Mouse (Mus musculus) lung, adult 2 months (tissue): ENCODE measurements around the gene Dnajc14. TPM values are rescaled to one million over a fixed set of nuclear protein-coding genes. Genes with fewer than 3 reads are reported as not detected.

Experiments used
- DNase-seq: peaks from one replicate; pipeline ENCODE4 v3.0.0; 2022
- H3K4me1 ChIP-seq: fragments of 200-500 bp; 2 replicates; pipeline ENCODE4 v1.6.1; 2011; ENCODE audit warnings: low read length; ENCODE audit not compliant: control insufficient read depth, insufficient read depth
- H3K4me3 ChIP-seq: fragments of 200-500 bp; replicated peaks from 2 replicates; pipeline ENCODE3; 2011; ENCODE audit warnings: low read depth, mild to moderate bottlenecking, control low read depth, low read length; ENCODE audit errors: extremely low read depth
- CTCF ChIP-seq: fragments of 200-500 bp; IDR thresholded peaks from 2 replicates; pipeline ENCODE4 v1.5.1; 2011; ENCODE audit warnings: mild to moderate bottlenecking, low read length, control low read depth; ENCODE audit not compliant: insufficient read depth
- POLR2A ChIP-seq: fragments of 200-500 bp; IDR thresholded peaks from 2 replicates; pipeline ENCODE4 v1.6.1; 2011; ENCODE audit warnings: low read depth, mild to moderate bottlenecking, control low read depth, low read length, borderline replicate concordance; ENCODE audit errors: extremely low read depth
- WGBS: fragments of 180-500 bp; shearing (Covaris S2); methylation state at CpG from one replicate; pipeline ENCODE4 v1.1.7; 2018; 5-methylcytosine and 5-hydroxymethylcytosine counted together
- polyA plus RNA-seq: library from polyadenylated mRNA; depleted of rRNA; stranded (reverse); fragments of >200 nt; gene quantifications from 2 replicates; pipeline ENCODE4 v1.2.3, GENCODE M21; 2012; rRNA removed

Gene Dnajc14
- polyA plus RNA-seq: 14.8 and 22.7 TPM in 2 replicates

GRCm38 (mm10) chr10:128803771-128804270, at the start of gene Dnajc14:
Dnajc14 (plus strand) TSS chr10:128804062.
- peaks cover 10% of the 10 kb centered on the region; the same call in 1 of the 2 replicates for H3K4me1 ChIP-seq
- H3K4me3 ChIP-seq: peak within 1 kb of the TSS; percentile 92
- DNase-seq: peak; percentile 62
- WGBS: under 1% methylated on average over 14 of the region's 14 CpGs
- no peak for TF ChIP-seq CTCF
- peak; percentile 34; the same call in 1 of the 2 replicates for TF ChIP-seq POLR2A

GRCm38 (mm10) chr10:128772895-128773294, 31.0 kb upstream of the Dnajc14 start:
- no peaks in the 10 kb centered on the region for H3K4me1 ChIP-seq
- 79% methylated on average over 2 of the region's 2 CpGs for WGBS
- TF ChIP-seq CTCF: no peak
- TF ChIP-seq POLR2A: no peak
- no peak for DNase-seq
- no peak overlapping the region for H3K4me3 ChIP-seq

- DNase-seq: no peak
- WGBS: 18% methylated on average over 5 of the region's 5 CpGs
- H3K4me3 ChIP-seq: no peak overlapping the region
- TF ChIP-seq CTCF (no peak), POLR2A (no peak)
- H3K4me1 ChIP-seq: no peaks in the 10 kb centered on the region
Measured at GRCm38 (mm10) chr10:128773685-128774084, 30.2 kb upstream of the Dnajc14 start.

- DNase-seq: no peak
- Histone ChIP-seq H3K4me3 (no peak overlapping the region), H3K4me1 (no peaks in the 10 kb centered on the region)
- WGBS: 89% methylated on average over 2 of the region's 2 CpGs
- TF ChIP-seq POLR2A: no peak
- TF ChIP-seq CTCF: no peak
Measured at GRCm38 (mm10) chr10:128778441-128778840, 25.4 kb upstream of the Dnajc14 start.

GRCm38 (mm10) chr10:128779011-128779795, 24.7 kb upstream of the Dnajc14 start:
- TF ChIP-seq CTCF (no peak), POLR2A (peak; percentile 58; the same call in 1 of the 2 replicates)
- peak; percentile 62 for DNase-seq
- Histone ChIP-seq H3K4me3 (no peak overlapping the region), H3K4me1 (no peaks in the 10 kb centered on the region)
- WGBS: 8% methylated on average over 8 of the region's 8 CpGs

GRCm38 (mm10) chr10:128780200-128780599, 23.7 kb upstream of the Dnajc14 start:
- no peak for TF ChIP-seq POLR2A
- H3K4me1 ChIP-seq: no peaks in the 10 kb centered on the region
- 74% methylated on average over 1 of the region's 1 CpGs for WGBS
- DNase-seq: no peak
- no peak overlapping the region for H3K4me3 ChIP-seq

GRCm38 (mm10) chr10:128790398-128791124, 13.3 kb upstream of the Dnajc14 start, which contains the start of gene Mmp19:
Mmp19 (plus strand) TSS chr10:128790910.
- Histone ChIP-seq H3K4me3 (peak within 1 kb of the TSS; percentile 50), H3K4me1 (no peaks in the 10 kb centered on the region)
- 65% methylated on average over 7 of the region's 7 CpGs for WGBS
- no peak for DNase-seq
- TF ChIP-seq POLR2A (no peak), CTCF (no peak)

- Histone ChIP-seq H3K4me3 (no peak overlapping the region), H3K4me1 (no peaks in the 10 kb centered on the region)
- DNase-seq: no peak
- TF ChIP-seq CTCF (no peak), POLR2A (no peak)
Measured at GRCm38 (mm10) chr10:128792041-128792440, 11.8 kb upstream of the Dnajc14 start.

GRCm38 (mm10) chr10:128793258-128793657, 10.6 kb upstream of the Dnajc14 start:
- no peak for DNase-seq
- TF ChIP-seq POLR2A (no peak), CTCF (no peak)
- 95% methylated on average over 1 of the region's 1 CpGs for WGBS
- no peaks in the 10 kb centered on the region for H3K4me1 ChIP-seq
- no peak overlapping the region for H3K4me3 ChIP-seq

GRCm38 (mm10) chr10:128794391-128794790, 9.5 kb upstream of the Dnajc14 start:
- no peak for TF ChIP-seq POLR2A
- TF ChIP-seq CTCF: no peak
- WGBS: 68% methylated on average over 5 of the region's 5 CpGs
- DNase-seq: no peak
- no peak overlapping the region for H3K4me3 ChIP-seq
- no peaks in the 10 kb centered on the region for H3K4me1 ChIP-seq
